Comparison of ENCODE assay signal across 8 mouse cellular contexts in genomic region chr13:107022266-107023171, GRCm38 (mm10). TPM values are rescaled to one million over a fixed set of nuclear protein-coding genes. Genes with fewer than 3 reads are reported as not detected.
DNase-seq lines count a peak whose midpoint lies in the region; ATAC-seq and TF ChIP-seq lines count a peak whose summit lies in the region.

No protein-coding gene starts in this region.

- peak overlapping the region; percentile 98 for H3K27ac ChIP-seq in hindbrain, embryonic 12.5 days

- peak overlapping the region; percentile 88 for H3K9ac ChIP-seq in hindbrain, embryonic 12.5 days

- peaks cover 19% of the 10 kb centered on the region for H3K4me1 ChIP-seq in hindbrain, embryonic 12.5 days

- H3K4me2 ChIP-seq in hindbrain, embryonic 12.5 days (replicated peaks): peak overlapping the region; percentile 68

- peak; percentile 81 for ATAC-seq in Patski
- peak; percentile 96 for ATAC-seq in hindbrain, embryonic 12.5 days (ENCODE audit: low FRiP score)

- in situ Hi-C loops in Patski (cut with MboI; ENCODE audit: low pct_unique_long_range_greater_than_20kb): no loop called here

- H3K4me3 ChIP-seq in hindbrain, embryonic 12.5 days: peak overlapping the region; percentile 90

- H3K9me3 ChIP-seq in hindbrain, embryonic 12.5 days (replicated peaks): no peaks in the 10 kb centered on the region

- H3K36me3 ChIP-seq in hindbrain, embryonic 12.5 days: no peaks in the 10 kb centered on the region

- TF ChIP-seq CTCF in Patski (IDR thresholded peaks at IDR 0.05): no peak

- POLR2A ChIA-PET in Patski (lab: Charles Lee): interaction anchor here (1.0 kb wide), 1 partner anchor 12 kb away, joined by 3 read pairs; no protein-coding TSS in a partner anchor

- no peaks in the 10 kb centered on the region for H3K27me3 ChIP-seq in Patski
- no peaks in the 10 kb centered on the region for H3K27me3 ChIP-seq in hindbrain, embryonic 12.5 days

- CTCF ChIA-PET in Patski (lab: Charles Lee): interaction anchor here (1.4 kb wide), 1 partner anchor 77 kb away, joined by 4 read pairs; no protein-coding TSS in a partner anchor

- DNase-seq in Patski (ENCODE audit: low read depth, low spot score): no peak
- peak; percentile 86 for DNase-seq in cerebellum, adult 9-11 months
- peak; percentile 50 to 72 for DNase-seq in frontal cortex, postnatal 10 days (ENCODE audit: low spot score in 2 of 2)
- peak; percentile 69 for DNase-seq in layer of hippocampus, postnatal 36 days
- peak; percentile 75 for DNase-seq in lung, postnatal 25 days (ENCODE audit: low spot score)
- DNase-seq in retina, embryonic 14.5 days (ENCODE audit: low spot score): peak; percentile 87
- DNase-seq in thymus, postnatal 36 days: peak; percentile 77 to 87

- 2% methylated on average over 37 of the region's 97 CpGs for WGBS in hindbrain, embryonic 12.5 days

RNA-seq across cellular contexts. Expression of gene Kif2a, which starts 0.6 kb away (rescaled TPM):
- polyA plus RNA-seq in Patski (2021): 35.0 TPM
- polyA plus RNA-seq in hindbrain, embryonic 12.5 days (2016; fragmentation: Nextera tagmentation; extraction: Ambion mirVana): 36.9 and 40.2 TPM in 2 replicates
- 100 to 1,000 TPM; 117 to 123 TPM for total RNA-seq in layer of hippocampus, postnatal 36 days (2021)
